Mouse (Mus musculus): ENCODE data around the gene Map3k21. TPM values are rescaled to one million over a fixed set of nuclear protein-coding genes. Genes with fewer than 3 reads are reported as not detected.

Map3k21 gene
- not detected in 2 replicates for polyA plus RNA-seq (2012; ENCODE audit: insufficient read depth, insufficient read length, low replicate concordance, missing spikeins)

- Histone ChIP-seq H3K4me1 (ENCODE audit: control insufficient read depth, insufficient read depth, low read length) (peaks cover 18% of the 10 kb centered on the region), H3K27ac (ENCODE audit: insufficient read depth, low read depth, low read length) (no peak within 1 kb of the TSS), H3K4me3 (ENCODE audit: insufficient read depth, low read depth, low read length) (peak within 1 kb of the TSS; percentile 51)
- TF ChIP-seq CTCF (IDR thresholded peaks at IDR 0.05; ENCODE audit: insufficient read depth, low read depth, low read length) = no peak
- TF ChIP-seq POLR2A (IDR thresholded peaks at IDR 0.05; ENCODE audit: insufficient read depth, low read depth, low read length) = no peak
- under 1% methylated on average over 93 of the region's 93 CpGs for WGBS
Measured at GRCm38 (mm10) chr8:125910365-125911228, at the start of gene Map3k21. TSS of gene Map3k21 (plus strand) at chr8:125910450.

- Histone ChIP-seq H3K4me3 (ENCODE audit: insufficient read depth, low read depth, low read length) (no peak overlapping the region), H3K27ac (ENCODE audit: insufficient read depth, low read depth, low read length) (no peak overlapping the region), H3K4me1 (ENCODE audit: control insufficient read depth, insufficient read depth, low read length) (peaks cover 2% of the 10 kb centered on the region; the same call in 1 of the 2 replicates)
- TF ChIP-seq CTCF (IDR thresholded peaks at IDR 0.05; ENCODE audit: insufficient read depth, low read depth, low read length) (no peak), POLR2A (IDR thresholded peaks at IDR 0.05; ENCODE audit: insufficient read depth, low read depth, low read length) (no peak)
- 91% methylated on average over 12 of the region's 12 CpGs for WGBS
Measured at GRCm38 (mm10) chr8:125866125-125866524, 44.1 kb upstream of the Map3k21 start.

GRCm38 (mm10) chr8:125868552-125868951 lies 41.7 kb upstream of the Map3k21 start:
- Histone ChIP-seq H3K4me1 (ENCODE audit: control insufficient read depth, insufficient read depth, low read length) (peaks cover 2% of the 10 kb centered on the region; the same call in 1 of the 2 replicates), H3K27ac (ENCODE audit: insufficient read depth, low read depth, low read length) (no peak overlapping the region), H3K4me3 (ENCODE audit: insufficient read depth, low read depth, low read length) (no peak overlapping the region)
- 79% methylated on average over 7 of the region's 7 CpGs for WGBS
- TF ChIP-seq POLR2A (IDR thresholded peaks at IDR 0.05; ENCODE audit: insufficient read depth, low read depth, low read length) = no peak
- no peak for TF ChIP-seq CTCF (IDR thresholded peaks at IDR 0.05; ENCODE audit: insufficient read depth, low read depth, low read length)

- TF ChIP-seq CTCF (IDR thresholded peaks at IDR 0.05; ENCODE audit: insufficient read depth, low read depth, low read length) (no peak), POLR2A (IDR thresholded peaks at IDR 0.05; ENCODE audit: insufficient read depth, low read depth, low read length) (no peak)
- no peak overlapping the region for H3K4me3 ChIP-seq (ENCODE audit: insufficient read depth, low read depth, low read length)
- WGBS = 95% methylated on average over 3 of the region's 3 CpGs
- H3K4me1 ChIP-seq (ENCODE audit: control insufficient read depth, insufficient read depth, low read length) = peaks cover 2% of the 10 kb centered on the region; the same call in 1 of the 2 replicates
- H3K27ac ChIP-seq (ENCODE audit: insufficient read depth, low read depth, low read length) = no peak overlapping the region
Measured at GRCm38 (mm10) chr8:125869739-125870138, 40.5 kb upstream of the Map3k21 start.

- TF ChIP-seq CTCF (IDR thresholded peaks at IDR 0.05; ENCODE audit: insufficient read depth, low read depth, low read length) (no peak), POLR2A (IDR thresholded peaks at IDR 0.05; ENCODE audit: insufficient read depth, low read depth, low read length) (no peak)
- no peak overlapping the region for H3K27ac ChIP-seq (ENCODE audit: insufficient read depth, low read depth, low read length)
- 46% methylated on average over 6 of the region's 6 CpGs for WGBS
- H3K4me3 ChIP-seq (ENCODE audit: insufficient read depth, low read depth, low read length) = no peak overlapping the region
- H3K4me1 ChIP-seq (ENCODE audit: control insufficient read depth, insufficient read depth, low read length) = peaks cover 2% of the 10 kb centered on the region; the same call in 1 of the 2 replicates
Measured at GRCm38 (mm10) chr8:125870179-125870702, 40.0 kb upstream of the Map3k21 start.

GRCm38 (mm10) chr8:125870821-125871321 lies 39.4 kb upstream of the Map3k21 start:
- TF ChIP-seq CTCF (IDR thresholded peaks at IDR 0.05; ENCODE audit: insufficient read depth, low read depth, low read length) = peak; percentile 87
- no peak for TF ChIP-seq POLR2A (IDR thresholded peaks at IDR 0.05; ENCODE audit: insufficient read depth, low read depth, low read length)
- peaks cover 2% of the 10 kb centered on the region; the same call in 1 of the 2 replicates for H3K4me1 ChIP-seq (ENCODE audit: control insufficient read depth, insufficient read depth, low read length)
- WGBS = 7% methylated on average over 7 of the region's 7 CpGs
- H3K27ac ChIP-seq (ENCODE audit: insufficient read depth, low read depth, low read length) = no peak overlapping the region
- no peak overlapping the region for H3K4me3 ChIP-seq (ENCODE audit: insufficient read depth, low read depth, low read length)

- 65% methylated on average over 9 of the region's 9 CpGs for WGBS
Measured at GRCm38 (mm10) chr8:125872501-125873249, 37.6 kb upstream of the Map3k21 start.

GRCm38 (mm10) chr8:125873250-125873534 lies 37.1 kb upstream of the Map3k21 start:
- Histone ChIP-seq H3K4me3 (ENCODE audit: insufficient read depth, low read depth, low read length) (no peak overlapping the region), H3K27ac (ENCODE audit: insufficient read depth, low read depth, low read length) (no peak overlapping the region), H3K4me1 (ENCODE audit: control insufficient read depth, insufficient read depth, low read length) (peaks cover 2% of the 10 kb centered on the region; the same call in 1 of the 2 replicates)
- TF ChIP-seq CTCF (IDR thresholded peaks at IDR 0.05; ENCODE audit: insufficient read depth, low read depth, low read length) (no peak), POLR2A (IDR thresholded peaks at IDR 0.05; ENCODE audit: insufficient read depth, low read depth, low read length) (no peak)
- 81% methylated on average over 2 of the region's 2 CpGs for WGBS

More at GRCm38 (mm10) chr8:125872501-125873249, 37.6 kb upstream of the Map3k21 start:
- Histone ChIP-seq H3K27ac (ENCODE audit: insufficient read depth, low read depth, low read length) (no peak overlapping the region), H3K4me3 (ENCODE audit: insufficient read depth, low read depth, low read length) (no peak overlapping the region), H3K4me1 (ENCODE audit: control insufficient read depth, insufficient read depth, low read length) (peaks cover 2% of the 10 kb centered on the region; the same call in 1 of the 2 replicates)
- TF ChIP-seq POLR2A (IDR thresholded peaks at IDR 0.05; ENCODE audit: insufficient read depth, low read depth, low read length) (no peak), CTCF (IDR thresholded peaks at IDR 0.05; ENCODE audit: insufficient read depth, low read depth, low read length) (no peak)

Measured in olfactory bulb, adult 2 months (tissue).